Mouse (Mus musculus) T-helper 17 cell (primary cell): ENCODE results near the gene Idi1.

Experiments
- in situ Hi-C, 2 experiments: fragments of 300-600 bp; cut with MboI, MseI; formaldehyde crosslinking; loops; 1 replicate in 1 of 2; 2 replicates in 1 of 2; pipeline ENCODE4 v1.15.1; 2025; ENCODE audit warnings: high pct_unique_total_duplicates in 2 of 2

The Idi1 gene

GRCm38 (mm10) chr13:8885445-8886184, at the start of gene Idi1:
Gene Idi1 (plus strand): TSS chr13:8885501.
- in situ Hi-C loops = loop anchor here in 1 of 2 experiments (5.0 kb wide), 2 partner anchors 102 to 202 kb away; no protein-coding TSS in a partner anchor

GRCm38 (mm10) chr13:8838394-8838793, 46.9 kb upstream of the Idi1 start:
- in situ Hi-C loops = no loop called here

GRCm38 (mm10) chr13:8839111-8839510, 46.2 kb upstream of the Idi1 start:
- in situ Hi-C loops = no loop called here

GRCm38 (mm10) chr13:8839937-8840336, 45.4 kb upstream of the Idi1 start:
- in situ Hi-C loops = loop anchor here (5.0 kb wide), 2 partner anchors 43 to 142 kb away; no protein-coding TSS in a partner anchor

GRCm38 (mm10) chr13:8840941-8841340, 44.4 kb upstream of the Idi1 start:
- in situ Hi-C loops = loop anchor here (5.0 kb wide), 2 partner anchors 44 to 141 kb away; no protein-coding TSS in a partner anchor

- in situ Hi-C loops = loop anchor here (5.0 kb wide), 2 partner anchors 45 to 140 kb away; no protein-coding TSS in a partner anchor
Measured at GRCm38 (mm10) chr13:8841846-8842245, 43.5 kb upstream of the Idi1 start.

DNA sequence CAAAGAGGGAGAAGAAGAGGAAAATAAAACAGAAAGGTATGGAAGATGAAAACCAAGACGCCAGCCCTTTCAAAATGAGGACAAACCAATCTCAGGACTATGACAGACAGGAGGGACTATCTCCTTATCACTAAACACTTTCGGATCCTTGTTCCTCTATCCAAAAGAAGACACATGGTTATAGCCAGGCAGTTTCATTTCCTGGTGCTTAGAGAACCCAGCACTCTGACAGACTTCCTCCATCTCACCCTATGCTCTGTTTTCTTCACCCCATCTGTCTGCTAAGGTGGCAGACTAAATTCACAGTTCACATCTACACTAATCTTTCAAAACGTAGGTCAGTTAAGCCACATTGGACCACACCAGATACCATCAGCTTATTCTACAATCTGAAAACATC, 43.0 kb upstream of the Idi1 start:
- in situ Hi-C loops = loop anchor here (5.0 kb wide), 2 partner anchors 45 to 140 kb away; no protein-coding TSS in a partner anchor

- in situ Hi-C loops = no loop called here
Measured at GRCm38 (mm10) chr13:8847702-8848101, 37.6 kb upstream of the Idi1 start.

DNA sequence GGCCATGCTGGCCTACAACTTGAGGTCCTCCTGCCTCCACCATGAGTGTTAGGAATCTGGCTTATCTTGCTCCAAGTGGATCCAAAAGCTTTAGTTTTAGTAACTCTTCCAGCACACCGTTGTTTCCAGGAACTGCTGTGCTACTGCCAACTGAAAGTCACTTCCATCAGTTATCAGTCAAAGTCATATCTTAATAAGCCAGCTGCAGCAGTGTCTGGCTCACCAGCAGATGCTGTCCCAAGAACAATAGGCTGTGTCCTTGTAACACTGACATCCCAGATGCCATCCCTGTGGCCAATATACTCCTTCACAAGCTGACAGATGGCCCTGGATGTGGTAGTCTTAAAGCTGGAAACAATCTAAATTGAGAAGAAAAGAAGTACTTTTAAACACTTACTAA, 36.0 kb upstream of the Idi1 start:
- in situ Hi-C loops = no loop called here

- in situ Hi-C loops = no loop called here
Measured at GRCm38 (mm10) chr13:8853424-8853823, 31.9 kb upstream of the Idi1 start.

- in situ Hi-C loops = no loop called here
Measured at GRCm38 (mm10) chr13:8854769-8855168, 30.5 kb upstream of the Idi1 start.

DNA sequence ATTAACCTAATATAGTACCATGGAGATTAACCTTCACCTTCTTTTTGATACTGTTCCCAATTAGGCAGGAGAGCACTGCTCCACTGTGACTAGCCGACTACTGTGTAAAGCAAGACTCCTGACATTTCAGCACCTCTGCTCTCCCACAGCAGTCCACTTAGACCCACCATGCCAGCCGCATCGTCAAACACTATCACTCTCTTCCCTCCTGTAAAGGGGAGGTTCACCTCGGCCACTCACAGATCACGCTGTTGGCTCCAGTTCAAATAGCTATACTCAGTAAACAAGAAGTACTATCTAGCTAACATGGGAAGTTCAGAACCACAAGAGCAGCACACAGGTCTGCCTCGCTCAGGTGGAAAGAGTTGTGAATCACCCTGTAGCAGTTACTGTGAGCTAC, 26.8 kb upstream of the Idi1 start:
- in situ Hi-C loops = no loop called here

GRCm38 (mm10) chr13:8860861-8861260, 24.4 kb upstream of the Idi1 start:
- in situ Hi-C loops = no loop called here

- in situ Hi-C loops = no loop called here
Measured at GRCm38 (mm10) chr13:8864990-8865389, 20.3 kb upstream of the Idi1 start.

DNA sequence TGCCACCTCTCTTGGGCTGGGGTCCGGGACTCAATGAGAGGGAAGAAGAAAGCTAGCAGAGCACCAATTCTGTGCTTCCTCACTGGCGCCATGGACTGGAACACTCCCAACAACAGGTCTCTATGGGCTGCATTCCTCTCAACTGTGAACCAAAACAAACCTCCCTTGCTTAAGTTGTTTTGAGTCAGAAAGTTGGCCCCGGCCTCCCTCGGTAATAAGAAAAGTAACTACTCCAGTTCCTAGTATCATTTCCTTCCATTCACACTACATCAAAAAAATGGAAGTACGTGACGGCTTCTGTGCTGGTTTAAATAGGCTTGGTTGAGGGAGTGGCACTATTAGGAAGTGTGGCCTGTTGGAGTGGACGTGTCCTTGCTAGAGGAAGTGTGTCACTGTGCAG, 18.7 kb upstream of the Idi1 start:
- in situ Hi-C loops = no loop called here

GRCm38 (mm10) chr13:8869578-8870157, 15.6 kb upstream of the Idi1 start:
- in situ Hi-C loops = loop anchor here in 1 of 2 experiments (5.0 kb wide), 2 partner anchors 128 to 898 kb away; partner anchors contain the start of genes Gtpbp4 and Zmynd11

DNA sequence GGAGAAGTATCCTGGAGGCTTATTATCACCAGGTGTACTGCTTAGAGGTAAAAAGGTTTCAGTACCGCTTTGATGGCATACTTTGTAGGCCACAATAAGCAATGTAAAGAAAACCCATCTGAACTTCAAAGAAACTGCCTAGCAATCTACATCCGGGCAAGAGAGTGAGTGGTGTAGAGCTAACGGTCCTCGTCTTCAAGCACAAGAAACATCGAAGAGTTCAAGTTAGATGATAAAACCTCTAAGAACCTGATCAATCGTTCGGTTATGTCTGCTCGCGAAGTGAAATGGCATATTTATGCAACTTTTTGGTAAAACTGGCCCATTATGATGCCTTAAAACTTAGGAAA, 15.2 kb upstream of the Idi1 start:
- in situ Hi-C loops = loop anchor here in 1 of 2 experiments (5.0 kb wide), 2 partner anchors 127 to 897 kb away; partner anchors contain the start of genes Gtpbp4 and Zmynd11

GRCm38 (mm10) chr13:8870510-8871313, 14.6 kb upstream of the Idi1 start:
- in situ Hi-C loops = loop anchor here in 1 of 2 experiments (5.0 kb wide), 2 partner anchors 127 to 897 kb away; partner anchors contain the start of genes Gtpbp4 and Zmynd11

DNA sequence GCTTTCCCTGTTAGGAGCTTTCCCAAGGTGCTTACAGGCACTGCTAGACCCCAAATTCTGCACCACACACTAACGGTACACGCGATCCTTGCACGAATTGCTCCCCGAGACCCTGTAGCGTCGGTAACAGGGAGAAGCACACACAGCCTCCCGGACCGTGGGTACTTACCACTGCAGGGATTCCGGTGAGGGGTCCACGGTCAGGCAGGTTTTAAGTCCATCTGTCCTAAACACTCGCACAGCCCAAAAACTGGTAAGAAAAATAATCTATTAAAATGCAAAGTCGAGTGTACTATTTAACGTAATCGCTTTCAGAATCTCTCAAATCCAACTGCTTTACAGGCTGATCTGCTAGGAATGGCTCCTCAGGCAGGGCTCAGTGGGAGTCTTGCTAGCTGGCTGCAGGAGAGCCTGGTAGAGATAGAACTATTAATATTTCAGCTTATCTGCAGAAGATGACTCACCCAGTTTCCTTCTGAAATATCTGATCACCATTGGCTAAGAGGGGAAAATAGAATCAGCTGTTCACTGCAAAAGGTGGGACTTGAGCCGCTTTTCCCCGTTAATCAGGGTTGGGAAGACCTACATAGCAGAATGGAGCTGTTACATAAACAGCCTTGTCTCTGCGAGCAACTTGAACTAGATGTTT, 13.9 kb upstream of the Idi1 start, which contains the start of gene Wdr37:
TSS of gene Wdr37 (minus strand) at position 596 of the 649 bp plus-strand sequence.
- in situ Hi-C loops = loop anchor here in 1 of 2 experiments (5.0 kb wide), 2 partner anchors 126 to 896 kb away; partner anchors contain the start of genes Gtpbp4 and Zmynd11

DNA sequence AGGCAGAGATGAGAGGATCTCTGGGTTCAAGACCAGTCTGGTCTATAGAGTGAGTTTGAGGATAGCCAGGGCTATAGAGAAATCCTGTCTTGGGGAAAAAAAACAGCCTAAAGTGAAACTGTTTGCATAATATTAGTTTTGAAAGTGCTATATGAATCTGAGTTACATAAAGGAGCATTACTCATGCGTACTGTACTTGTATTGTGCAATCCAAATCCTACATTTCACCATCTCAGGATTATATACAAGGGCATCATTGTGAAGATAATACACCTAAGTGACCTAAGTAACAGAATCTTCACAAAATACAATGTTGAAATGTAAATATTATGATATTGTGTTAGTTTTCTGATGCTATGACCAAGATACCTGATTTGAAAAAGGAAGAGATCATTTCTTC, 11.5 kb upstream of the Idi1 start:
- in situ Hi-C loops = loop anchor here in 1 of 2 experiments (5.0 kb wide), 2 partner anchors 124 to 894 kb away; partner anchors contain the start of genes Gtpbp4 and Zmynd11

GRCm38 (mm10) chr13:8881611-8882010, 3.7 kb upstream of the Idi1 start:
- in situ Hi-C loops = no loop called here
